Mouse (Mus musculus) liver, postnatal 0 days (tissue): ENCODE measurements around the gene Nostrin.

Source experiments
- CTCF ChIP-seq: sonication (generic); IDR thresholded peaks from 2 replicates; pipeline ENCODE4 v1.5.1; 2016; ENCODE audit warnings: antibody characterized with exemption, low read depth
- EP300 ChIP-seq: IDR thresholded peaks from 2 replicates; pipeline ENCODE4 v1.6.1; 2016; ENCODE audit warnings: antibody characterized with exemption, low read depth, mild to moderate bottlenecking

DNA sequence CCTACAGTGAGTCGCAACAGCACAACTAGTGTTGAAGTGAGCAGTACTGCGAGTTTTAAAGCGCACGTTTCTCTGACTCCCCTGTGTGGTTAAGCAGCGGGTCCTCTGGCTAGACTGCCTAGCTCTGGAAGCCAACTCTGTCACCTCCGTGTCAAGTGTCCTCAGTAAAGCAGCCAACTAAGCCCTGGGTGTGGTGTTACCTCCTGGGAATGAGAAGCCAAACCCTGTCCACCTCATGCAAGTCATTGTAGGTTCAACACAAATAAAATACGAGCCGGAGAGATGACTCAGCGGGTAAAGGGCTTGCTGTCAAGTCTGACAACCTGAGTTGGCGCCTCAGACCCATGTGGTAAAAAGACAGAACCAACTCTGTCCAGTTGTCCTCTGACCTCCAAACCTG lies 13.6 kb downstream of the Nostrin start:
- TF ChIP-seq EP300 (no peak), CTCF (no peak)
